Mouse (Mus musculus) cerebellum, postnatal 4 days (tissue): ENCODE measurements around the gene Ophn1.

Experiments
- DNase-seq, 2 experiments: peaks; one replicate each; pipeline ENCODE4 v3.0.0; 2022; ENCODE audit warnings: low spot score in 2 of 2, mixed read lengths in 1 of 2

Gene Ophn1

DNA sequence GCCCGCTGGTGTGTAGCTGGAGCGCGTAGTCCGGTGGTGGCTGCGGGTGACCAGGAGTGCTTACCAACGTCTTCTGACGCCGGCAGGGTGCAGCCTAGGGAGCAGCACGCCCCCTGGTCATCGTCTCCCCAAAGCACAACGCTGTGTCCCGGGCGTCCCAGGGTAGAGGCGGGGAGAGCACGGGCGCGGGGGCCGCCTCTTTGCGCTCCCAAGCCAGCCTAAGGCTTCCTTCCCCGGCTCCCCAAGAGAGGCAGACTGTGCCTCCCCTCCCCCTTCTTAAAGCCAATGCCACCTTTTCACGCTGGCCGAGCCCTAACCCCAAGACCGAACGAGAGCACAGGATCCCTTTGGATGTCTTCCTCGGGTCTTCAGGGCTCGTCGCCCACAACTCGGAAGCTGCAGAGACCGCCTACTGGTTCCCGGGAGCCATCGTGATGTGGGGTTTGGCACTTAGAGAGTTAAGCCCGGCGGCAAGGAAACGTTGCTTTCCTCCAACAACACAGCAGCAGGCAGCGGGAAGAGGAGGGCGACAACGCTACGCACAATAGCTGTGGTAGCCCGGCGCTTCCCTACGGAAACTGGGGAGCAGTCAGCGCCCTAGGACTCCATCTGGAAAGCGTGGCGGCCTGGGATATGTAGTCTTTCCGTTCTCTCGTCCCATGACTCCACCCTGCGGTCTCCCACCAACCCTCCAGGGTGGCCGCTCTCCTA, at the start of gene Ophn1:
Gene Ophn1, minus strand, starts transcription at position 620 of the 711 bp plus-strand sequence.
- DNase-seq, result peak; percentile 42 to 60

DNA sequence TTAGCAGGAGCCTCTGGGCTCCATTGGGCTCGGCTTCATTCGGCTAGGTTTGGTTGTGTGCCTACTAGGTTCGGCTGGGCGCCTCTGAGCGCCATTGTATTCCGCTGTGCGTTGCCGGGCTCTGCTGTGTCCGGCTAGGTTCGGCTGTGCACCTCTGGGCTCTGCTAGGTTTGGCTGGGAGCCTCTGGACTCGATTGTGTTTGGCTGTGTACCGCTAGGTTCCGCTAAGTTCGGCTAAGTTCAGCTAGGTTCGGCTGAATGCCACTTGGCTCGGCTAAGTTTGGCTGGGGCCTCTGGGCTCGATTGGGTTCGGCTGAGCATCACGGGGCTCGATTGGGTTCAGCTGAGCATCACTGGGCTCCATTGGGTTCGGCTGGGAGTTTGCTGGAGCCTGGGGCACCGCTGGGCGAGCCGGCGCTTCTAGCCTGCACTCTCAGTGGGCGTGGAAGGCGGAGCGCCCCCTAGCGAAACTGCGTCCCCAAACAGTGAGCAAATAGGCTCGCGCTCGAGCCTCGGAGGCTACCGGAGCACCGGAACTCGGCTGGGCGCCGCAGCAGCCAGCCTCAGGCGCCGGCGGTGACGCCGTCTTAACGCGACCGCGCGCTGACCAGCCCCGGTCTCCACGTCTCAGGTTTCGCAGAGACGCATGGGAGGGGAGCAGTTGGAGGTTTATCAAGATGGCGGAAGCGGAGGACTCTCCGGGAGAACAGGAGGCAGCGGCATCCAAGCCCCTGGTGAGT, 46.9 kb upstream of the Ophn1 start:
- peak; percentile 77 to 92 for DNase-seq

DNA sequence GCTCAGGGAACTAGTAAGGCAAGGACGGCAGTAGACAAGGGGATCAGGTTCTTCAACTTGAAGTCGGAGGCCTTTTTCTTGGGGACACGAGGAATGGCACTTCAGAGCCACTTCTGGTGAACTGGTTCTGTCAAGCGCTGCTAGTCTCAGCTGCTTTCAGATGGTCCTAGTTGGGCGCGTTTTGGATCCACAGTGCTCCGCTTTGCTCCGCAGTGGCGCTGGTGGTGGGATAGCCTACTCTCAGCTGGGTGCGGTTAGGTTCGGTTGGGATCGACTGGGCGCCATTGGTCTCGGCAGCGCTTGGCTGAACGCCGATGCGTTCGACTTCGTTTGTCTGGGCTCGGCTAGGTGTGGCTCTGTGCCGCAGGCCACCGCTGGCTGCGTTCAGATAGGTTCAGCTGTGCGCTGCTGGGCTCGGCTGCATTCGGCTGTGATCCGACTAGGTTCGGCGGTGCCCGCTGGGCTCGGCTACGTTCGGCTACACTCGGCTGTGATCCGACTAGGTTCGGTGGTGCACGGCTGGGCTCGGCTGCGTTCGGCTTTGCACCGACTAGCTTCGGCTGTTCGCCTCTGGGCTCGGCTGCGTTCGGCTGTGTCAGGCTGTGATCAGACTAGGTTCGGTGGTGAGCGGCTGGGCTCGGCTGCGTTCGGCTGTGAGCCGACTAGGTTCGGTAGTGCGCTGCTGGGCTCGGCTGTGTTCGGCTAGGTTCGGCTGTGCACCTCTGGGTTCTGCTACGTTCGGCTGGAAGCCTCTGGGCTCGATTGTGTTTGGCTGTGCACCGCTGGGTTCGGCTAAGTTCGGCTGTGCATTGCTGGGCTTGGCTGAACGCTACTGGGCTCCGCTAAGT, 46.1 kb upstream of the Ophn1 start:
- DNase-seq, result peak; percentile 94 to 95

DNA sequence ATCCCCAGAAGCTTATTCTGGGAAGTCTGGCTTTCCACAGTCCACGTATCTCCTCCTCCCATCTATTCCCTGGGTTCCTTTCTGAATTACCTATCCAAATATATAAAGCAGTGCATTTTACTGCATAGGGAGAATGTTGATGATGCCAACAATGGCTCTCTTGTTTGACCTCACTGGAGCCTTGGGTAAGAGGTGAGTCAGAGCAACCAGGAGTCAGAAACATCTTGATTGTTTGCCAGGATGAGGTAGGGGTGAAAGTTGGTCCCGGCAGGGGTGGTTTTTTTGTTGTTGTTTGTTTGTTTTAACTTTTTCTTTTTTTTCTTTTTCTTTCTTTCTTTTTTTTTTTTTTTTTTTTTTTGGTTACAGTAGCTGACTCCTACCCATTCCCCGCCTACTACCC, 45.3 kb upstream of the Ophn1 start, which contains the start of gene Yipf6:
Gene Yipf6, plus strand, starts transcription at position 216 of the 400 bp plus-strand sequence.
- no peak for DNase-seq

DNA sequence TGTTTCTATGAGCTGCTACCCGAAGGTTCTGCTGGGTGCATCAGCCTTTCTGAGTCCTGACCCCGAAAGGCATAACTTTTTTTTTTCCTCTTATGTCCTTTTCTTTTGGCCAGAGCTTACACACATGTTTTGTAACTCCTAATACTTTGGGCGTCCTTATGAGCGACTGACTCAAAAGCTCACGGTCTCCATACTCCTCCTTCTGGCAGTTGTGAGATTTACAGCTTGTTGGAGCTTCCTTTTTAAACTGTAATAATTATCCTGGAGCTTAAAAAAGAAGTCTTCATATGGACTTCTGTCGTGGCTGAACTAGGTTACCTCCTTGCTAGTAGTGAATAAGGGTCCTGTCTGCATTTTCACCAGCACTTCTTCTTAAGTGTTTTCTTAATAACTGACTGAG, 28.6 kb upstream of the Ophn1 start:
- peak in 1 of 2 experiments; percentile 8 for DNase-seq

DNA sequence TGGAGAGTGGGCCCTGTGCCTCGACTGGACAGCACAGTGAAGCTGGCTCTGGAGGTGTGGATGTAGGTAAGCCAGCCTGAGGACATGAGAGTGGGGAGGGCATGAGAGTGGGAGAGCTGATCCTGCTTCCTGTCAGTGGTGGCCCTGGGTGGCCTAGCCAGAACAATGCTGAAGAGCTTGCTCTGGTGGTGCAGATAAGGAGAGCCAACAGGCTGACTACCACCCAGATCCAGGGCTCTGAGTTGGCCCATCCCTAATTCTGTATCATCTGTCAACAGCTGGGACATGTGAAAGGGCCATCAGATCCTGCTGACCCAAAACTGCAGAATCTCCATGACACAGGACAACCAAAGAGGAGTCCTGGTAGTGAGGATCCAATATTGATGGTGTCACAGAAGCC, 18.1 kb upstream of the Ophn1 start:
- DNase-seq, result no peak

DNA sequence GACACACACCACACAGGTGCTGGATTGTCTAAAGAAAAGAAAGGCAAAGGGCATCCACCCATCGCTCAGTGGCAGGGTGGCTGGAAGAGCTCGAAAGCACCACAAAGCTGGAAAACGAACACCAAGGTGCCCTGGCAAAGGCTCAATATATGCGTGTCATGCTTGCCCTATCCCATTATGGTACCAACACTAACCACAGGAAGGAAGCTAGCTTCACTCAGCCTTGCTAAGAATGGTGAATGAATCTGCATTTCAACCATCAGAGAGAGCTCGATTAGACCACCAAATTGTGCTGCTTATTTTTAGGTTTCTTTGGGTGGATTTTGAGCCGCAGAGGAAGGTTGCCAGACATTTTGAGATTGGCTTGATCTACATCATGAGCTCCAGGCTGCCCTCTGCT, 13.4 kb upstream of the Ophn1 start:
- no peak for DNase-seq

DNA sequence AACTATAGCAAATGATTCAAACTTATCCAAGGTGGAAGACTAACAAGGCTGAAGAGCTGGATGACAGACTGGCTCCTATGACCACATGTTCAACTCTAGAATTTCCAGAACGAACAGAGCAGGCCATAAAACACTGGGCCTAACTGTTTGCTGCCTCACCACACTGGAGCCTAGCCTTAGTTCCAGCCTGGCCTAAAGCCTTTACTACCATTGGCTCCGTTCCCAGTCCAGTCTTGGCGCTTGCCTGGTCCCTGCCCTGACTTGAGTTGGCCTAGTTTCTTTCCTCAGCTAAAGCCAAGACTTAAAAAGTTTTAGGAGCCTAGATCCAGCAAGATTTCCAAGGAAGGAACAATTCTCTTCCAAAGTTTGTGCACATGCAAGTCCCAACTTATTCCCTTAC, 7.5 kb upstream of the Ophn1 start:
- DNase-seq, result peak in 1 of 2 experiments; percentile 4

DNA sequence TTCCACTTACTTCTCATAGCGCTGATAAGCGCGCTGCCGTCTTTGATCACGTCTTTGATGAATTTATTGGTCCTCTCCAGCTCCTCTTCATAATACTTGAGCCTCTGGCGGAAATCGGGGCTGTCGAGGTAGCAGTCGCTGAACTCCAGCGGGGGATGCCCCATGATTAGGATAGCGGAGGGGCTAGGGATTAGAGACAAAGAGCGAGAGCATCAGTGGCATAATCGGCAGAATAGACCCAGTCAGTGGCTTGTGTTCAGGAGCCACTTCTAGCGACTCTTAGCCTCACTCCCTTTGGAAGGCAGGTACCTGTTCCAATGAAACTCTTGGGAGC, 786 bp downstream of the Ophn1 start:
- DNase-seq, result no peak

DNA sequence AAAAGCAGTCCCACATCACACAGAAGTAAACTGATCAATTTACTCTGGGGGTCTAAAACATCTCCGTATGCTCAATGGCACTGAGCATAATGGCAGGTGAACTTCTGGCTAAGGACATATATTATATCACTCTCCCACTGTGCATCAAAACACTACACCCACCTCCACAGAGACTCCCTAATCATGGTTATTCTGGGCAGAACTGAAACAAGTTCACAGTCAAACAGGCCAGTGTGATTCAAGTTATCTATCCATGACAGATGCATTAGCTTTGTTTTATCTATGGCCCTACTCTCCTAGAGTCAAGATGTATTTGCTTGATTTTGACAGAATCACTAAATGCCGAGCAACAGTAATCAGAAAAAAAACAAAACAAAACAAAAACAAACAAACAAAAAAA, 8.8 kb downstream of the Ophn1 start:
- no peak for DNase-seq

DNA sequence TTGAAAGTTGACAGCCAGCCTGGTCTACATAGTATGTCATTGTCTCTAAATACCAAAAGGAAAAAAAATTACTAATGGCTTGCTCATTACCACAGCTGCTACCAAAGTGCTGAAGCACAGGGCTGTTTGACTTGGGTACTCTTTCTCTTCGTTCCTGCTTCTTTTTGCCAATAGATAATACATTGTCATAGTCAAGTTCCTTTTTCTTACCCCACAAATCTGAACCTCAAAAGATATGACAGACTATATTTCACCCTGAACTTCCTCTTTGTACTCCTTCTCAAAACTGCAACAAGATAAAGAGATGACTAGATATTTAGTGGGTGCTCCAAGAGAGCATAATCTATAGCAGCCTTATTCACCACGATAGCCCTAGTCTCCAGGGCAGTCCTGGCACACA, 9.7 kb downstream of the Ophn1 start:
- no peak for DNase-seq

DNA sequence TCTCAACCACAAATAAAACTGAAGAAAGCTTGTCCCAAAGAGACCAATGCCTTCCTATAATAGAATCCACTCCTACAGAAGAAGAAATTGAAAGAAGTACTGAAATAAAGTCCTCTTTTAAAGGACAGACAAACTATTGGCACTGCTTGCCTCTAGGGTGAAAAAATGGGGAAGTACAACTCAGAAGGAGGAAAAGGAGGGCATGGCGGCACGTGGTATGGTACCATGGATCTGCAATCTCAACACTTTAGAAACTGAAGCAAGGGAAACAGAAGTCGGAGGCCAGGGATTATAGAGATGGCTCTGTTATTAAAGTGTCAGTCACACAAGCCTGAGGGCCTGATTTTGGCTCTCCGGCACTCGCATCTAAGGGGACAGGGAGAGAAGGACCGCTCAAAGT, 10.5 kb downstream of the Ophn1 start:
- DNase-seq, result no peak

DNA sequence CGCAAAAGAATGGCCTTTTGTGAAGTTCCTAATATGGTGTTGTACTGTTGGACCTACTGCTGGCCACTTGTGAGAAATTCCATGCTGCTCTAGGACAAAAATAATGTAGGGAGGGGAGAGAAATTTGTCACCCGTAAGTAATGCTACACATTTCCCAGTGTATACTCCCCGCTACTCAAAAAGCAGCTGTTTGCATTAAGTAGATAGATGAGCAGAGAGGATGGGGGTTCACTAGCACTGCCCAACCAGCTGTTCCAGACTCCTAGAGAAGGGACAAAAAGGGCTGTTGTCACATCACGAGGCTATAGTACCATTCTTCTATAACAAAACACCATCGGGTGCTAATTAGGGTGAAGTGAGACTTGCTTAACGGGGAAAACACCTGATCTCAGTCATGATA, 15.7 kb downstream of the Ophn1 start:
- no peak for DNase-seq

DNA sequence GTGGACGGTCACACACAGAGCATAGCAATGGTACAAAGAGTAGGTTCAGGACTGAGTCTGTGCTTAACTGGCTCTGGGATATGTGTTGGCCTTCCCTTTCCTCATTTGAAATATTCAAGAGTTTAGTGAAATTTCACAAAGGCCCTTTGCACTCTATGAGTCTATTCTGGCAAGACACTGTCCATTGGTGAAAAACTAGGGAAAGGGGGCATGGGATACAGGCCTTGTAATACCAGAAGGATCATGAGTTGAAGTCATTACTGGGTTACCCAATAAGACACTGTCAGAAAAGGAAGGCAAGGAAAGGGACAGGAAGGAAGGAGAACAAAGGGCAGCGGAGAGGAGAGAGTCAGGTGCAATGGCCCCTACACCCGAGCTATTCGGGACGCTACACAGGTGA, 16.7 kb downstream of the Ophn1 start:
- DNase-seq, result no peak

DNA sequence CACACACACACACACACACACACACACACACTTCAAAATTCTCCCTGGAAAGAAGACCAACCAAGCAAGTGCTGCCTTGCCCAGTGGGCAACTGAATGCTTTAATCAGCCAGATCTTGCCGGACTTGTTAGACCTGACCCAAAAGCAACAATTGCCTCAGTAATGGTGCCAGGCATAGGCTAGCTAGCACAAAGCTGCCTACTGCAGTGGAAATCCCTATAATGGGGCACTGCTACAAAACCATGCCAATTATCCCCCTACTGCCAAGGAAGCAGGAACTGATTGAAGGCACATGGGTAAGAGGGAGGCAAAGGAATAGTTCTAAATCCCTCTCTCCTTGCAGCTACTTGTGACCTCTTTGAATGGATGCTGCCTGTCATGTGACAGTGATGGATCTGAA, 18.8 kb downstream of the Ophn1 start:
- no peak for DNase-seq

DNA sequence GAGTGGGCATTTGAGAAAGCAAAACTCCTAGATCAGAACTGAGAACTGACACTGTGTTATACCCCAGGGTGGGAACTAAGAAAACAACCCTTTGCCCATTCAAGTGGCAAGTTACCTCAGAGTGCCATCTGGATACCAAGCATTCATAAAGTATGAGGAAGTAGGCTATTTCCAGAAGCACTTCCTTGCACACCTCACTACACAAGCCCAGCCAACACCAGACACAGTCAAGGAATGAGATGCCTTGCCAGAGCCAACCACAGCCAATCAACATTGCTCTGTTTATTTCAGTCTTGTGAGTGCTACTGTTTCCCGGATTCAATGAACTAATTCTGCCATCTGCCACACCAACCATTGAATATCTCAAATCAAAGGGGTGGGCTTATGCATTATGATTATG, 20.3 kb downstream of the Ophn1 start:
- DNase-seq, result no peak

DNA sequence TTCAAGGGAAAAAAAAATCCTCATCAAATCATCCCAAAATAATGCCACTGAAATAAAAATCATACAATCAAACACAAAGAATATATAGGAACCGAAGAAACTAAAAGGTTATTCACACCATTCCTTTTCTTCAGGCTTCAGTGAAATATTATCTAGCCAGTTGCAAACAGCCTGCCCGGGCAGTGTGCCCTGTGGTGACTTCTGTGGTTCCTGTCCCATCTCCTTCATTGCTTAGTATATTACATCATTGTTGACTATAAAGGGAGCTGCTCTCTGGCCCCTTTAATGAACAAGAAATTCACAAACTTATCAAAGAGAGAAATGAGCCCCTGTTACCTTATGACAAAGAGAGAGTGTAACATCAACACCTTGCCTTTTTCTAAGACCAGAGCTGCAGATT, 21.1 kb downstream of the Ophn1 start:
- no peak for DNase-seq

DNA sequence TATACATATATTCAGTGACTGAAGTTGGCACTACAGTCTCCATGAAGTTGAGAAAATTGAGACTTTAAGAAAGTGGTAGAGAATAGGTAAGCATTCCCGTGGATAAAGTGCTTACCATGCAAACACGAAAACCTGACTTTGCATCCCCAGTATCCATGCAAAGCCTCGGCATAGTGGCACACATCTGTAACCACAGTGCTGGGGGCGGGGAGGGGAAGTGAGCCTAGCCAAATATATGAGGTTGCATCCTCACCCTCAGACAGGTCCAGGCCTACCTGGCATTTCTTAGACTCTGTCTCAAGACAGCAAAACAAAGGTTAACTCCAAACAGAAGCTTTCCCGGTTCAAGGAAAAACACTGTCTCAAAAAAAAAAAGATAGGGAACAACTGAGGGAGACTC, 21.7 kb downstream of the Ophn1 start:
- no peak for DNase-seq

DNA sequence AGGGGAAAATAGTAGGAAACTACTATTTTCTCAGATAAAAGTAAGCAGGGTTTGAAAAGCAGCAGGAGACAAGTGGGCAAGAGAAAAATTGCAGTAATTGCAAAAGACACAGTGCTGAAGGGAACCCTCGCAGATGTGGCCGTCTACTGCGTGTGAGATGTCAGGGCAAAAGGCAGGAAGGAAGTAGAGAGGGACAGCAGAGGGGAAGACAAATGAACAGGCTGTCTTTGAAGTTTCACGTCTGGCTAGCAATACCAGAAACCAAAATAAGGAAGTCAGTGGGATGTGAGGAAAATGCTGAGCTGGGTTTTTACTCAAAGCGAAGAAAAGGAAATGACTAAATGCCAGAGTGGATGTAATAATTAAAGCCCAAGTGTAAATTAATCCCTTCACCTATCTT, 30.7 kb downstream of the Ophn1 start:
- DNase-seq, result no peak

DNA sequence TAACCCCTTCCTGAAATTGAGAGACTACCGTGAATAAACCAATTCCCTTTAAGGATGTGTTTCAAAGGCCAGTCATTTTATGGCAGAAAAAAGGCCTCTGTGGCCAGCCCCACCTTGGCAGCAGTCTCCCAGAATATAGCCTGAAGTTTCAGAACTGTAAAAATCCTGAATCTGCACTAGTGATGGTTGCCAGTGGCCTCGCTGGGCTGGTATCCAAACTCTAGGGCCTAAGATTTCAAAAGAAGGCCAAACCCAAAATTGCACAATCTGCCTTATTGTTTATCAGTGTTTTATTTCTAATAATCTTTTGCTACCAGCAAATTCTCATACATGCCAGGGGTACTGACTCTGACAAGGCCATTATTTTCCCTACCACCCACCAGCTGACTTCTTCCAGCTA, 34.8 kb downstream of the Ophn1 start:
- DNase-seq, result no peak

DNA sequence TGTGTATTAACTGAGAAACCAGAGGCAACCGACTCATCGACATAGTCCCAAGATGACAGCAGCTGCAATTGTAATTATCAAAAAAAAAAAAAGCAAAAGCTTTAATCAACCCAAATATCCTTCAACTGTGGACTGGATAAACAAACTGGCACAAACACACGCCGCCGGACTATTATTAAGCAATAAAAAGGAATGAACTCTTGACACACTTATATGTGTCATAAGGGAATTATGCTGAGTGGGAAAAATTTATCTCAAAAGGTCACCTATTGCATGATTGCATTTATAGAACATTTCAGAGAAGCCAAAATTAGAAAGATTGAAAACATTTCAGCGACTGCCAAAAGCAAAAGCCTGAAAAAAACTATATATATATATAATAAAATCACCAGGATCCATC, 40.0 kb downstream of the Ophn1 start:
- no peak for DNase-seq

DNA sequence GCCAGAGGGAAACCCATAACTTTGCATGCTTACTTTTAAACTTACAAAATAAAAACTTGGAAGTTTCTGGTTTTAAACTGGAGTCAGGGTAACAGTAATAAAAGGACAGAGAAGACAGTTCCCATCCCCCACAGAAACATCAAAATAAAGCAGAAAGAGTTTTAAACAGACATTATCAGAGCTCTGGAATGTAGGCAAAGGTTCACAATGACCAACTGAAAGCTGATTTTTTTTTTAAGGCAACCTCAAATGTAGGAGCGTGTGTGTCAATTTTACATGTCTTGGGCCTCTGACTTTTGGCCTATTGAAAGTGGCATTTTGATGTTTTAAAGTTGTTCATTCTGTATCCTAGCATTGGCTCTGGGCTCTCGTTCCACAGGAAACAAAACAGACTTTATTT, 49.2 kb downstream of the Ophn1 start:
- DNase-seq, result no peak

DNA sequence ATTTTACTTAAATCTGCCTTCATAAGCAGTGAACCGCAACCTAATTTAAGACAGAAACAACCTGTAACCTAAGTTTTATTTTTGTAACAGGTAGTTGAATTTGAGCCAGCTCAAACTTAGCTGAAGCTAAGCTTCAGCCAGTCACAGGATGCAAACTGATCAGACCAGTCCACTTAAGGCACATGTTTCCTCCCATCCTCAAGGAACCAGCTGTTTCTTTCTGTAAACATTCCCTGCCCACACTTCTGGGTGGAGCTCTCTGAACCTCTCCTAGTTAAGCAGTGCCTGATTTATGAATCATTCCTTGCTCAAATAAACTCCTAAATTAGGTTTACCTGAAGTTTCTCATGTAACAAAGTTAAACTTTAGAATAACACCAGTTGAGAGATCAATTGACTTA, 54.8 kb downstream of the Ophn1 start:
- DNase-seq, result no peak
